Mouse (Mus musculus) small intestine, adult 2 months (tissue): ENCODE data around the gene Ndufs3. TPM values are rescaled to one million over a fixed set of nuclear protein-coding genes. Genes with fewer than 3 reads are reported as not detected.
A peak's percentile ranks its signal among the peaks of the same experiment; 100 is the strongest.

ENCODE experiments used
- H3K27ac ChIP-seq: fragments of 200-500 bp; 2 replicates; pipeline ENCODE4 v1.5.1; 2012; ENCODE audit warnings: low read depth, low read length, control low read depth, inconsistent platforms; ENCODE audit not compliant: insufficient read depth
- H3K27me3 ChIP-seq: fragments of 200-500 bp; 2 replicates; pipeline ENCODE4 v1.6.1; 2012; ENCODE audit warnings: mild to moderate bottlenecking, moderate library complexity, low read length, inconsistent platforms; ENCODE audit not compliant: control insufficient read depth, insufficient read depth
- H3K36me3 ChIP-seq: fragments of 200-500 bp; 2 replicates; pipeline ENCODE4 v1.6.1; 2012; ENCODE audit warnings: mild to moderate bottlenecking, low read length, control low read depth, inconsistent platforms; ENCODE audit not compliant: control insufficient read depth, insufficient read depth
- H3K4me1 ChIP-seq: fragments of 200-500 bp; 2 replicates; pipeline ENCODE4 v1.6.1; 2012; ENCODE audit warnings: low read length, inconsistent platforms, mixed read lengths; ENCODE audit not compliant: control insufficient read depth, insufficient read depth, insufficient read length
- H3K4me3 ChIP-seq: fragments of 200-500 bp; 2 replicates; pipeline ENCODE4 v1.5.1; 2012; ENCODE audit warnings: low read depth, mild to moderate bottlenecking, control low read depth, inconsistent platforms, low read length, moderate library complexity
- CTCF ChIP-seq: fragments of 200-500 bp; IDR thresholded peaks from 2 replicates; pipeline ENCODE4 v1.5.1; 2012; ENCODE audit warnings: low read depth, mild to moderate bottlenecking, control low read depth, inconsistent platforms, low read length, moderate library complexity, mixed read lengths; ENCODE audit not compliant: insufficient replicate concordance, insufficient read length; ENCODE audit errors: extremely low read depth
- POLR2A ChIP-seq: fragments of 200-500 bp; IDR thresholded peaks from 2 replicates; pipeline ENCODE4 v1.6.1; 2012; ENCODE audit warnings: low read depth, mild to moderate bottlenecking, control low read depth, inconsistent platforms, low read length, moderate library complexity
- WGBS: fragments of 180-500 bp; shearing (Covaris S2); methylation state at CpG from one replicate; pipeline ENCODE4 v1.1.7; 2018; 5-methylcytosine and 5-hydroxymethylcytosine counted together
- polyA plus RNA-seq: library from polyadenylated mRNA; depleted of rRNA; stranded (reverse); fragments of >200 nt; gene quantifications from 2 replicates; pipeline ENCODE4 v1.2.3, GENCODE M21; 2012; rRNA removed

Ndufs3 gene
- 65.7 and 119 TPM in 2 replicates for polyA plus RNA-seq

GRCm38 (mm10) chr2:90904076-90904855 lies at the start of gene Ndufs3, which contains the start of gene Kbtbd4:
TSS of gene Ndufs3 (minus strand) at chr2:90904827.
TSS of gene Kbtbd4 (plus strand) at chr2:90904740.
- Histone ChIP-seq H3K27ac (peak within 1 kb of the TSS; percentile 84), H3K4me1 (peaks cover 10% of the 10 kb centered on the region; the same call in 1 of the 2 replicates), H3K4me3 (peak within 1 kb of the TSS; percentile 75), H3K36me3 (peaks cover 30% of the 10 kb centered on the region), H3K27me3 (no peaks in the 10 kb centered on the region)
- TF ChIP-seq CTCF = no peak
- peak; percentile 88 for TF ChIP-seq POLR2A
- WGBS = under 1% methylated on average over 43 of the region's 43 CpGs

- no peak overlapping the region for H3K27ac ChIP-seq
- 81% methylated on average over 3 of the region's 3 CpGs for WGBS
Observed at GRCm38 (mm10) chr2:90953461-90953860, 48.8 kb upstream of the Ndufs3 start.

GRCm38 (mm10) chr2:90950582-90951194 lies 46.1 kb upstream of the Ndufs3 start:
- no peak overlapping the region for H3K27ac ChIP-seq
- TF ChIP-seq CTCF = no peak
- no peak for TF ChIP-seq POLR2A
- peaks cover 18% of the 10 kb centered on the region for H3K4me1 ChIP-seq
- no peaks in the 10 kb centered on the region; the same call in 1 of the 2 replicates for H3K36me3 ChIP-seq
- H3K4me3 ChIP-seq = no peak overlapping the region
- no peaks in the 10 kb centered on the region for H3K27me3 ChIP-seq

More at GRCm38 (mm10) chr2:90953461-90953860, 48.8 kb upstream of the Ndufs3 start:
- Histone ChIP-seq H3K36me3 (peaks cover 2% of the 10 kb centered on the region; the same call in 1 of the 2 replicates), H3K4me1 (peaks cover 15% of the 10 kb centered on the region), H3K4me3 (no peak overlapping the region), H3K27me3 (no peaks in the 10 kb centered on the region)
- TF ChIP-seq CTCF (no peak), POLR2A (no peak)

- WGBS = 71% methylated on average over 5 of the region's 5 CpGs
- no peak for TF ChIP-seq CTCF
- TF ChIP-seq POLR2A = no peak
- Histone ChIP-seq H3K27ac (no peak overlapping the region), H3K4me1 (peaks cover 18% of the 10 kb centered on the region), H3K27me3 (no peaks in the 10 kb centered on the region), H3K36me3 (no peaks in the 10 kb centered on the region), H3K4me3 (no peak overlapping the region)
Observed at GRCm38 (mm10) chr2:90950149-90950548, 45.5 kb upstream of the Ndufs3 start.

GRCm38 (mm10) chr2:90941744-90942143 lies 37.1 kb upstream of the Ndufs3 start:
- WGBS = 27% methylated on average over 2 of the region's 2 CpGs
- Histone ChIP-seq H3K4me3 (no peak overlapping the region), H3K4me1 (peaks cover 2% of the 10 kb centered on the region; the same call in 1 of the 2 replicates), H3K27ac (no peak overlapping the region), H3K36me3 (no peaks in the 10 kb centered on the region; the same call in 1 of the 2 replicates), H3K27me3 (no peaks in the 10 kb centered on the region)
- TF ChIP-seq POLR2A = no peak
- no peak for TF ChIP-seq CTCF

- TF ChIP-seq POLR2A = peak; percentile 45
- peak; percentile 83 for TF ChIP-seq CTCF
- H3K27ac ChIP-seq = peak within 1 kb of the TSS; percentile 82
- H3K27me3 ChIP-seq = no peaks in the 10 kb centered on the region
- under 1% methylated on average over 105 of the region's 113 CpGs for WGBS
- H3K36me3 ChIP-seq = no peaks in the 10 kb centered on the region; the same call in 1 of the 2 replicates
- H3K4me1 ChIP-seq = peaks cover 2% of the 10 kb centered on the region; the same call in 1 of the 2 replicates
- H3K4me3 ChIP-seq = peak within 1 kb of the TSS; percentile 99
Observed at GRCm38 (mm10) chr2:90940233-90941229, 35.9 kb upstream of the Ndufs3 start, which contains the start of gene Celf1. TSS of gene Celf1 (plus strand) at chr2:90940382.
